Mouse (Mus musculus) heart, adult 2 months (tissue): ENCODE results near the gene Hrg. TPM values are rescaled to one million over a fixed set of nuclear protein-coding genes. Genes with fewer than 3 reads are reported as not detected.
A peak's percentile ranks its signal among the peaks of the same experiment; 100 is the strongest.

Experiments used
- DNase-seq, 2 experiments: peaks; one replicate each; pipeline ENCODE4 v3.0.0; 2021
- H3K27ac ChIP-seq: fragments of 200-600 bp; 2 replicates; pipeline ENCODE4 v1.8.1; 2022
- H3K27me3 ChIP-seq: fragments of 200-500 bp; 2 replicates; pipeline ENCODE4 v1.6.1; 2012; ENCODE audit warnings: mild to moderate bottlenecking, low read length, inconsistent platforms, mixed read lengths; ENCODE audit not compliant: control insufficient read depth, insufficient read depth
- H3K36me3 ChIP-seq: fragments of 200-500 bp; 2 replicates; pipeline ENCODE4 v1.6.1; 2012; ENCODE audit warnings: low read length, inconsistent platforms; ENCODE audit not compliant: control insufficient read depth, insufficient read depth
- H3K4me1 ChIP-seq: fragments of 200-500 bp; 2 replicates; pipeline ENCODE4 v1.6.1; 2011; ENCODE audit warnings: low read length; ENCODE audit not compliant: control insufficient read depth, insufficient read depth
- H3K4me3 ChIP-seq: fragments of 200-600 bp; 2 replicates; pipeline ENCODE4 v1.8.1; 2022
- H3K79me2 ChIP-seq: fragments of 200-500 bp; replicated peaks from 2 replicates; pipeline ENCODE4 v1.6.1; 2012; ENCODE audit warnings: mild to moderate bottlenecking, inconsistent platforms, low read length, moderate library complexity, mixed read lengths; ENCODE audit not compliant: control insufficient read depth, insufficient read depth
- H3K9ac ChIP-seq: fragments of 200-500 bp; 2 replicates; pipeline ENCODE4 v1.6.1; 2012; ENCODE audit warnings: low read depth, mild to moderate bottlenecking, control low read depth, inconsistent platforms, low read length, mixed read lengths
- CTCF ChIP-seq: fragments of 200-600 bp; IDR thresholded peaks from 2 replicates; pipeline ENCODE4 v1.8.1; 2022; ENCODE audit warnings: antibody characterized with exemption, mild to moderate bottlenecking, moderate library complexity
- EP300 ChIP-seq: fragments of 200-500 bp; IDR thresholded peaks from 2 replicates; pipeline ENCODE4 v1.6.1; 2011; ENCODE audit warnings: low read depth, low read length, control low read depth; ENCODE audit not compliant: insufficient read depth
- POLR2A ChIP-seq: fragments of 200-500 bp; IDR thresholded peaks from 2 replicates; pipeline ENCODE4 v1.6.1; 2011; ENCODE audit warnings: mild to moderate bottlenecking, low read depth, low read length, control low read depth; ENCODE audit not compliant: insufficient read depth
- WGBS: fragments of 180-500 bp; shearing (Covaris S2); methylation state at CpG from one replicate; pipeline ENCODE4 v1.1.7; 2018; 5-methylcytosine and 5-hydroxymethylcytosine counted together
- intact Hi-C: fragments of 180-260 bp; cut with DNase I; formaldehyde crosslinking; loops from one replicate; pipeline ENCODE4 v1.15.1; 2025
- polyA plus RNA-seq: library from polyadenylated mRNA; depleted of rRNA; stranded (reverse); fragments of >200 nt; gene quantifications from 2 replicates; pipeline ENCODE4 v1.2.3, GENCODE M21; 2012
- total RNA-seq, 2 experiments: library from RNA; stranded (reverse); gene quantifications; 2 replicates each; pipeline ENCODE4 v1.2.3; 2021

Hrg gene
- total and polyA plus RNA-seq, 3 experiments, result not detected

- H3K27ac ChIP-seq, result no peak within 1 kb of the TSS
- H3K4me1 ChIP-seq, result no peaks in the 10 kb centered on the region
- 93% methylated on average over 5 of the region's 5 CpGs for WGBS
- intact Hi-C loops, result no loop called here
- no peak within 1 kb of the TSS for H3K9ac ChIP-seq
- H3K27me3 ChIP-seq, result no peaks in the 10 kb centered on the region
- no peak for DNase-seq
- H3K4me3 ChIP-seq, result no peak within 1 kb of the TSS
- H3K36me3 ChIP-seq, result no peaks in the 10 kb centered on the region
- H3K79me2 ChIP-seq, result no peaks in the 10 kb centered on the region
- TF ChIP-seq CTCF (no peak), EP300 (no peak), POLR2A (no peak)
These were observed 32.8 kb upstream of the Hrg start, which contains the start of gene Fetub for GRCm38 (mm10) chr16:22918034-22918433. Gene Fetub (plus strand): TSS chr16:22918334.

GRCm38 (mm10) chr16:22918664-22919312 lies 32.1 kb upstream of the Hrg start:
- H3K4me3 ChIP-seq, result no peak overlapping the region
- DNase-seq, result no peak
- H3K27me3 ChIP-seq, result no peaks in the 10 kb centered on the region
- no peaks in the 10 kb centered on the region for H3K36me3 ChIP-seq
- H3K4me1 ChIP-seq, result no peaks in the 10 kb centered on the region
- no peak for TF ChIP-seq POLR2A
- TF ChIP-seq EP300, result no peak
- TF ChIP-seq CTCF, result no peak
- H3K9ac ChIP-seq, result no peak overlapping the region
- H3K27ac ChIP-seq, result no peak overlapping the region
- 79% methylated on average over 15 of the region's 15 CpGs for WGBS
- intact Hi-C loops, result no loop called here
- no peaks in the 10 kb centered on the region for H3K79me2 ChIP-seq

- peak; percentile 38 to 39 for DNase-seq
- Histone ChIP-seq H3K36me3 (no peaks in the 10 kb centered on the region), H3K79me2 (no peaks in the 10 kb centered on the region), H3K27ac (no peak overlapping the region), H3K4me1 (no peaks in the 10 kb centered on the region), H3K9ac (no peak overlapping the region), H3K27me3 (no peaks in the 10 kb centered on the region), H3K4me3 (no peak overlapping the region)
- intact Hi-C loops, result no loop called here
- WGBS, result 41% methylated on average over 18 of the region's 18 CpGs
- no peak for TF ChIP-seq EP300
- TF ChIP-seq CTCF, result no peak
- no peak for TF ChIP-seq POLR2A
These were observed 30.7 kb upstream of the Hrg start for GRCm38 (mm10) chr16:22919971-22920854.

GRCm38 (mm10) chr16:22921761-22922160 lies 29.1 kb upstream of the Hrg start:
- 92% methylated on average over 5 of the region's 5 CpGs for WGBS
- no peak overlapping the region for H3K4me3 ChIP-seq
- no peaks in the 10 kb centered on the region for H3K79me2 ChIP-seq
- no peak for DNase-seq
- no peaks in the 10 kb centered on the region for H3K27me3 ChIP-seq
- no peak overlapping the region for H3K27ac ChIP-seq
- H3K9ac ChIP-seq, result no peak overlapping the region
- TF ChIP-seq CTCF (no peak), EP300 (no peak), POLR2A (no peak)
- H3K4me1 ChIP-seq, result no peaks in the 10 kb centered on the region
- intact Hi-C loops, result no loop called here
- H3K36me3 ChIP-seq, result no peaks in the 10 kb centered on the region

GRCm38 (mm10) chr16:22922433-22922832 lies 28.4 kb upstream of the Hrg start:
- H3K79me2 ChIP-seq, result no peaks in the 10 kb centered on the region
- no peak overlapping the region for H3K9ac ChIP-seq
- no peak for DNase-seq
- no peak overlapping the region for H3K4me3 ChIP-seq
- intact Hi-C loops, result no loop called here
- no peak overlapping the region for H3K27ac ChIP-seq
- no peaks in the 10 kb centered on the region for H3K27me3 ChIP-seq
- H3K4me1 ChIP-seq, result no peaks in the 10 kb centered on the region
- no peak for TF ChIP-seq POLR2A
- 63% methylated on average over 4 of the region's 4 CpGs for WGBS
- no peaks in the 10 kb centered on the region for H3K36me3 ChIP-seq

- no peak overlapping the region for H3K9ac ChIP-seq
- no peak for DNase-seq
- H3K36me3 ChIP-seq, result no peaks in the 10 kb centered on the region
- TF ChIP-seq CTCF (no peak), EP300 (no peak), POLR2A (no peak)
- H3K27me3 ChIP-seq, result no peaks in the 10 kb centered on the region
- no peak overlapping the region for H3K27ac ChIP-seq
- H3K4me3 ChIP-seq, result no peak overlapping the region
- 41% methylated on average over 6 of the region's 6 CpGs for WGBS
- no peaks in the 10 kb centered on the region for H3K79me2 ChIP-seq
- no peaks in the 10 kb centered on the region for H3K4me1 ChIP-seq
- intact Hi-C loops, result no loop called here
These were observed 21.3 kb upstream of the Hrg start for GRCm38 (mm10) chr16:22929575-22929974.
